Mouse (Mus musculus) lung, postnatal 0 days (tissue): ENCODE results near the gene Sulf2.

ENCODE experiments used
- CTCF ChIP-seq: IDR thresholded peaks from 2 replicates; pipeline ENCODE4 v1.5.1; 2016; ENCODE audit warnings: antibody characterized with exemption, mild to moderate bottlenecking
- EP300 ChIP-seq: IDR thresholded peaks from 2 replicates; pipeline ENCODE4 v1.6.1; 2016; ENCODE audit warnings: antibody characterized with exemption, mild to moderate bottlenecking, control low read depth

DNA sequence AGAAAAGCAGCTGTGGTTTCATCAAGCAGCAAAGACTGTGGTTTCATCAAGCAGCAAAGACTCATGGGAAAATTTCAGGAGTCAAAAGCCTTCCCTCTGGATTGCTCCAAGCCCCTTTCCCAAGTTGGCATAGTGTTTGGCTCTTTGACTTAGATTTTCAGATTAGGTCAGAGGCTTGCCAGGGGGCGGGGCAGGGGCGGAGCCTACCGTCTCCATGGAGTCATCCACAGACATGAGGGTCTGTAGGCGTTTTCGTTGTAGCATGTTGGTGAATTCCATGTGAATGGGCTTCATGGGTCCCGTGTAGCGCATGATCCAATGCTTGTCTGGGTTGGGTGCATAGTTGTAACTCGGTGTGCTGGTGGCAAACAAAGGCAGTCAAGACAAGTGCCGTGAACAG, 66.5 kb downstream of the Sulf2 start:
- no peak for TF ChIP-seq EP300
- no peak for TF ChIP-seq CTCF
